Mouse (Mus musculus) layer of hippocampus, adult 9-11 months (tissue): ENCODE results near the gene Olfr362.
"Not testable (repeated sequence)": the region's sequence is repeated elsewhere in the genome, so short reads cannot be mapped to it uniquely, and the experiment has no call there.

Source experiments
- DNase-seq: peaks from one replicate; pipeline ENCODE4 v3.0.0; 2022

Olfr362 gene

DNA sequence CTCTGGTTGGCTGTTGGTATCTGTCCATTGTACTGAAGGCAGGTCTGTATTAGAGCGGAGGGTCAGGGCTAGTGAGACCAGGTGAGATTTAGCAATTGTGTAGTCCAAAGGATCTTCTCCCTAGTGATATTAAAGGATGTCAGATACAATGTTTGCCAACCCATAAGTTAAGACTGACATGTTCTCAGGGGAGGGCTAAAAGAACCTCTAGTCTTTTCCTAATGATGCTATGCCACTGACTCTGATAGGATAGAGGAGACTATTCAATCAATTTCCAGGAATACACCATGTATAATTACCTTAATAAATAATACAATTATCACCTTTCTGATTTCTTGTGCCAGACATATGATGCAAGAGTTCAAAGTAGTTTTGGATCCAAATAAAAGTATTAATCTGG is at the start of gene Olfr362:
TSS of gene Olfr362 (minus strand) at position 101 of the 400 bp plus-strand sequence.
- DNase-seq = no peak

DNA sequence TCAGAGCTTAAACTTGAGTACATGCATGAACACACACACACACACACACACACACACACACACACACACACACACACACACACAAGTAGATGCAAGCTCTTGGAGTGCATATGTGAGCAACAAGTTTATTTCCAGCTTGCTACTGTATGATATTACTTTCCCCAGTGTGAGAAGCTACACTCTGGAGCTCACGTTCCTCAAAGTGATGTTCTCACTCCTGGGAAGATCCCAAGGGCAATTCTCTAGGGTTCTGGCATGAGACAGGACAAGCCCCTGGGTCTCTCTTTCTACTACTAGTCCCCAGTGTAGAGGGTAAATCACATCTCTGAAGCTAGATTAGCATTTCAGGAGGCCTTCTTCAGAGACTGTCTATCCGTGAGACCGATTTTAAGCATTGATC is 21.3 kb upstream of the Olfr362 start, which contains the start of gene Olfr364-ps1:
TSS of gene Olfr364-ps1 (plus strand) at position 301 of the 400 bp plus-strand sequence.
- no peak for DNase-seq

DNA sequence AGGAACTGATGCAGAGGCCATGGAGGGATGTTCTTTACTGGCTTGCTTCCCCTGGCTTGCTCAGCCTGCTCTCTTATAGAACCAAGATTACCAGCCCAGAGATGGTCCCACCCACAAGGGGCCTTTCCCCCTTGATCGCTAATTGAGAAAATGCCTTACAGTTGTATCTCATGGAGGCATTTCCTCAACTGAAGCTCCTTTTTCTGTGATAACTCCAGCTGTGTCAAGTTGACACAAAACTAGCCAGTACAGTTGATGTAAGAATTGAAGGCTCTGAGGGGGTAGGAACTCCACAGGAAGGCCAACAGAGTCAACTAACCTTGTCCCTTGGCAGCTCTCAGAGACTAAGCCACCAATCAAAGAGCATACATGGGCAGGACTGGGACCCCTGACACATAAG is 28.5 kb downstream of the Olfr362 start, which contains the start of gene Olfr361:
TSS of gene Olfr361 (minus strand) at position 101 of the 400 bp plus-strand sequence.
- DNase-seq = not testable (repeated sequence)

DNA sequence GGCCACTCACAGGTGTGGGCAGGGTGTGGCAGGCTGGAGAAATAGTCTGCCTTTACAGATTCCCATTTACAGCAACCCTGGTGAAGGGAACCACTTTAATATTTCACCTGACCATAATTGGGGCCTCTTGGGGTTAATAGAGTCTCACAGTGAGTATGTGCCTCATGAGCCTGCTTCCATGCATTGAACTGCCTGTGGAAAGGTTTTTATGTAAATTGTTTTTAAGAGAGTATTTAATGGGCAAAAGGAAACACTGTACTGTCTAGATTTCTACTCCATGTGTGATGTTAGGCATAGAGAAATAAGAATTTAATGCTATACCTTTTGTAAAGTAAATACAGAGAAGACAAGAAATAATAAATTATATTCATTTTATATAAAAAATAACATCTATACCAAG is 52.3 kb downstream of the Olfr362 start, which contains the start of gene Olfr360:
TSS of gene Olfr360 (plus strand) at position 301 of the 400 bp plus-strand sequence.
- no peak for DNase-seq
